Mouse (Mus musculus) erythroid progenitor cell, adult 5-6 weeks (primary cell): ENCODE data around the gene Wwox. TPM values are rescaled to one million over a fixed set of nuclear protein-coding genes. Genes with fewer than 3 reads are reported as not detected.

Experiments
- ATAC-seq: replicated peaks from 2 replicates; pipeline ENCODE4 v1.8.0; 2016; ENCODE audit warnings: moderate number of reproducible peaks, mild to moderate bottlenecking, moderate TSS enrichment, inconsistent platforms; ENCODE audit not compliant: poor library complexity, low FRiP score, severe bottlenecking
- total RNA-seq, 2 experiments: library from RNA; stranded (forward) in 1 of 2; stranded (reverse) in 1 of 2; fragments of 150-400 nt in 1 of 2; fragments of 186-747, 209-891 nt in 1 of 2; gene quantifications; 2 replicates each; pipeline versions ENCODE4 v1.2.3 to v1.2.4; 2015 to 2017; ENCODE audit warnings: low replicate concordance in 2 of 2

Gene Wwox
- total RNA-seq, 2 experiments from 2014 or later: 3.8 to 3.9 TPM

GRCm38 (mm10) chr8:114634669-114635410 lies 195.4 kb downstream of the Wwox start:
- ATAC-seq: no peak

GRCm38 (mm10) chr8:114636376-114636775 lies 196.9 kb downstream of the Wwox start:
- ATAC-seq: no peak

GRCm38 (mm10) chr8:114641809-114642208 lies 202.4 kb downstream of the Wwox start:
- ATAC-seq: no peak

- ATAC-seq: no peak
Measured at GRCm38 (mm10) chr8:114650789-114651188, 211.3 kb downstream of the Wwox start.

- no peak for ATAC-seq
Measured at GRCm38 (mm10) chr8:114657789-114658188, 218.3 kb downstream of the Wwox start.

GRCm38 (mm10) chr8:114658475-114658874 lies 219.0 kb downstream of the Wwox start:
- ATAC-seq: no peak

GRCm38 (mm10) chr8:114663053-114663452 lies 223.6 kb downstream of the Wwox start:
- no peak for ATAC-seq

- ATAC-seq: no peak
Measured at GRCm38 (mm10) chr8:114665521-114665920, 226.1 kb downstream of the Wwox start.

GRCm38 (mm10) chr8:114670801-114671200 lies 231.3 kb downstream of the Wwox start:
- ATAC-seq: no peak

GRCm38 (mm10) chr8:114671237-114671674 lies 231.8 kb downstream of the Wwox start:
- ATAC-seq: no peak

- ATAC-seq: no peak
Measured at GRCm38 (mm10) chr8:114673416-114673815, 234.0 kb downstream of the Wwox start.

GRCm38 (mm10) chr8:114675151-114675550 lies 235.7 kb downstream of the Wwox start:
- ATAC-seq: no peak

- ATAC-seq: no peak
Measured at GRCm38 (mm10) chr8:114676918-114677317, 237.5 kb downstream of the Wwox start.

- ATAC-seq: no peak
Measured at GRCm38 (mm10) chr8:114677551-114678127, 238.2 kb downstream of the Wwox start.

- ATAC-seq: no peak
Measured at GRCm38 (mm10) chr8:114679386-114680098, 240.1 kb downstream of the Wwox start.

GRCm38 (mm10) chr8:114681136-114681535 lies 241.7 kb downstream of the Wwox start:
- ATAC-seq: no peak

- no peak for ATAC-seq
Measured at GRCm38 (mm10) chr8:114682166-114682565, 242.7 kb downstream of the Wwox start.

- ATAC-seq: no peak
Measured at GRCm38 (mm10) chr8:114684046-114684702, 244.7 kb downstream of the Wwox start.

GRCm38 (mm10) chr8:114686462-114686861 lies 247.0 kb downstream of the Wwox start:
- ATAC-seq: no peak

GRCm38 (mm10) chr8:114688732-114689131 lies 249.3 kb downstream of the Wwox start:
- ATAC-seq: no peak
